Mouse (Mus musculus) stomach, postnatal 0 days (tissue): ENCODE measurements around the gene Mast4. TPM values are rescaled to one million over a fixed set of nuclear protein-coding genes. Genes with fewer than 3 reads are reported as not detected.

Experiments used
- ATAC-seq: fragments of 200-750 bp; cut with Nextera tagmentation; 2 replicates; pipeline ENCODE4 v1.8.0; 2017; ENCODE audit not compliant: low FRiP score, low TSS enrichment
- DNase-seq: peaks from one replicate; pipeline ENCODE4 v3.0.0-alpha.2; 2016; ENCODE audit warnings: low spot score
- H3K27ac ChIP-seq: fragments of 300-500 bp; sonication (generic); replicated peaks from 2 replicates; pipeline ENCODE4 v1.5.1; 2014; ENCODE audit warnings: mild to moderate bottlenecking, control low read depth
- H3K27me3 ChIP-seq: fragments of 300-500 bp; sonication (generic); 2 replicates; pipeline ENCODE4 v1.6.1; 2014; ENCODE audit warnings: low read length; ENCODE audit not compliant: control insufficient read depth, insufficient read depth
- H3K36me3 ChIP-seq: fragments of 300-500 bp; sonication (generic); 2 replicates; pipeline ENCODE4 v1.6.1; 2014; ENCODE audit warnings: low read length, mixed read lengths; ENCODE audit not compliant: control insufficient read depth, insufficient read depth
- H3K4me1 ChIP-seq: fragments of 300-500 bp; sonication (generic); replicated peaks from 2 replicates; pipeline ENCODE4 v1.6.1; 2014; ENCODE audit warnings: antibody characterized with exemption; ENCODE audit not compliant: control insufficient read depth, insufficient read depth
- H3K4me2 ChIP-seq: fragments of 300-500 bp; sonication (generic); replicated peaks from 2 replicates; pipeline ENCODE4 v1.6.1; 2014; ENCODE audit warnings: low read depth, mild to moderate bottlenecking, control low read depth, moderate library complexity
- H3K4me3 ChIP-seq: fragments of 300-500 bp; sonication (generic); 2 replicates; pipeline ENCODE4 v1.5.1; 2014; ENCODE audit warnings: low read depth, low read length, control low read depth
- H3K9ac ChIP-seq: fragments of 300-500 bp; sonication (generic); 2 replicates; pipeline ENCODE4 v1.6.1; 2014; ENCODE audit warnings: mild to moderate bottlenecking, low read length, control low read depth, mixed read lengths
- H3K9me3 ChIP-seq: fragments of 300-500 bp; sonication (generic); 2 replicates; pipeline ENCODE4 v1.6.1; 2016; ENCODE audit warnings: low read length; ENCODE audit not compliant: control insufficient read depth
- CTCF ChIP-seq: IDR thresholded peaks from 2 replicates; pipeline ENCODE4 v1.5.1; 2016; ENCODE audit warnings: antibody characterized with exemption, low read depth, mild to moderate bottlenecking, moderate library complexity
- EP300 ChIP-seq: optimal IDR thresholded peaks from 2 replicates; pipeline ENCODE3; 2016; ENCODE audit warnings: antibody characterized with exemption
- WGBS: fragments of 180-500 bp; shearing (Covaris S2); extraction: QIAGEN DNeasy Blood & Tissue Kit; methylation state at CpG from one replicate; pipeline ENCODE4 v1.1.7; 2014; 5-methylcytosine and 5-hydroxymethylcytosine counted together
- polyA plus RNA-seq: library from polyadenylated mRNA; unstranded; fragments of >200 nt; fragmentation: Nextera tagmentation; extraction: Ambion mirVana; gene quantifications from 2 replicates; pipeline ENCODE4 v1.2.1, GENCODE M21; 2015

The Mast4 gene
- polyA plus RNA-seq, 1 experiment from 2014 or later: 18.2 TPM

DNA sequence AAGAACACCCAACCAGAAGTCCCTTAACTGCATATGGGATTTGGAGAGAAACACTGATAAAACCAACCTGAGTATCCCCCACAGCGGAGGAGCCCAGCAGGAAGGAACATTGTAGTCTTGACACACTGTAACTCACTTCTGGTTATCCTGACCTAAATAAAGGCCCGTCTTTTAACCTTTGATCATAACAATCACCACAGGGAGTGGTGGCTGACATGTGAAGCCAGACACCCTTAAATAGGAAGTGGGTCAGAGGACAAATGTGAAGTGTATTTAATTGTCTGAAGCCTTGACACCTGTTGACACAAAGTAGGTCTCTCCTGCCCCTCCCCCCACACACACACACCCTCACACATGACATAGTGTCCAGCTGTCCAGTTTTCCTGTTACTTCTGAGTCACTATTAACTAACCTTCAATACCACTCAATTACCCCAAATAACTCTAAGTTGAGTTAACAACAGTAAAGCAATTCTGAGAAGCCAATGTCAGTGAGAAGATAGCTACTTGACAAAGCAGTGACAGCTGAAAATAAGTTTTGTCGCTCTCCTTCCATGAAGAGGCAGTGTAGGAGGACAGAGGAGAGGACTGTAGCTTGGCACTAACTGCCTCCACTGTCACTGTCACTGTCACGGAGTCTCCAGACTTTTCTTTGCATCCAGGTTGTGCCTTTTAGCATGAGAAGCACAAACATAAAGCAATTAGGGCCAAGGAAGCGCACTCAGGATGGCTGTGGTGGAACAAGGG lies 87.2 kb downstream of the Mast4 start:
- Histone ChIP-seq H3K4me2 (no peak overlapping the region), H3K4me3 (no peak overlapping the region), H3K36me3 (no peaks in the 10 kb centered on the region), H3K9me3 (no peaks in the 10 kb centered on the region), H3K27ac (no peak overlapping the region), H3K9ac (no peak overlapping the region), H3K4me1 (no peaks in the 10 kb centered on the region), H3K27me3 (no peaks in the 10 kb centered on the region)
- ATAC-seq (peak; percentile 60; the same call in 1 of the 2 replicates), DNase-seq (no peak)
- TF ChIP-seq CTCF (no peak), EP300 (no peak)
- WGBS: 77% methylated on average over 5 of the region's 5 CpGs

DNA sequence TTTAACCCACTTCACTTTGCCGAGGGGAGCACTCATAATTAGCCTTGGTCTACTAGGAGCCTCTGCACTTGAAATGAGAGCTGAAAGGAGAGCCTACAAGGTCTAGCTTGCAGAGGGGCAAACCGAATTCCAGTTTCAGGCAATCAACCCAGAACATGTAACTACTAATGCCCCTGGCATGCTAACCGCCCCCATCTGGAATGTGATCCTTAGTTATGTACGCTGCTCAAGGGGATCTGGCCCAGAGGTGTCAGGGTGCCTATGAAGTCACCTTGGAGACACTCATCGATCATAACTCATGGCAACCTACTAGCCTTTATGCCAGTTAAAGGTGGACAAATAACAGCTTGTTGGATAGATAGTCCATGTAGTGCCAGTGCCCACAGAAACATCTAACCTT lies 88.9 kb downstream of the Mast4 start:
- H3K36me3 ChIP-seq: no peaks in the 10 kb centered on the region
- H3K27ac ChIP-seq: no peak overlapping the region
- H3K27me3 ChIP-seq: no peaks in the 10 kb centered on the region
- 92% methylated on average over 5 of the region's 5 CpGs for WGBS
- H3K4me3 ChIP-seq: no peak overlapping the region
- no peak overlapping the region for H3K4me2 ChIP-seq
- no peaks in the 10 kb centered on the region for H3K9me3 ChIP-seq
- no peaks in the 10 kb centered on the region for H3K4me1 ChIP-seq
- H3K9ac ChIP-seq: no peak overlapping the region
- TF ChIP-seq CTCF (no peak), EP300 (no peak)
- no peak for ATAC-seq
- DNase-seq: no peak

DNA sequence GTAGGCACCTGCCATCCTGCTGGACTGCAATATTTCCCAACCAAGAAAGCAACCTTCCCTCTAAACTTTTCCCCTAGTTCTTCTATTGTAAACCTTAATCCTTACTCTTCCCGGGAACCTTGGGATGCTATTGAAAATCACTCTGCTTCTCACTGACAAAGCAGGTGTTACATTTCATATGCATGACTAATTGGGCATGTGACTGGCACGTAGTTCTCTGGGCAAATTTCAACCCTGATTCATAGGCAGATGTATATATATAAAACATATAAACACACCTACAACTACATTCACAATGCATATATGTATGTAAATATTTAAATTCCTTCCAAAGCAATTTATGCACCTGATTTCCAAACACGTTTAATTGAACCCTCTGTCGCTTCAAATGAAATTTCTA lies 90.2 kb downstream of the Mast4 start:
- no peak overlapping the region for H3K9ac ChIP-seq
- no peak for ATAC-seq
- TF ChIP-seq CTCF (no peak), EP300 (no peak)
- DNase-seq: no peak
- H3K4me1 ChIP-seq: no peaks in the 10 kb centered on the region
- no peaks in the 10 kb centered on the region for H3K9me3 ChIP-seq
- H3K4me2 ChIP-seq: no peak overlapping the region
- whole genome bisulfite sequencing: 47% methylated on average over 4 of the region's 4 CpGs
- no peak overlapping the region for H3K27ac ChIP-seq
- H3K4me3 ChIP-seq: no peak overlapping the region
- H3K36me3 ChIP-seq: no peaks in the 10 kb centered on the region
- H3K27me3 ChIP-seq: no peaks in the 10 kb centered on the region

DNA sequence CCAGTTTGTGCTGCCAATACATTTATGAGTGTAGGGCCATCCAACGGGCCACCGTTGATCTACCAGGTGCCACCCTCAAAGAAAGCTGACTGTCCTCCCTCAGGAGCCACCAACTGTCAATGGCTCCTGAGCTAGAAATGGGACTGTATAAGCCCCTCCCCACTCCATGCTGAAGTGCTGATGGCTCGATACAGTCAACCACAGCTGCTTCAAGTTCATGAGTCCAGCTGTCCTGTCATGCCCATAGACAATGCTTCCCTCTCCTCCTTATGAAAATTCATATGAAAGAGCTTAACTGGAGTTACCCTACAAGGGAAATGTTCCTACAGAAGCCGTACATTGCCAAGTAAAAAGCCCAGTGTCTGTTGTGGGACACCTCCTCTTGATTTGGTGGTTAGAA lies 93.2 kb downstream of the Mast4 start:
- no peaks in the 10 kb centered on the region for H3K4me1 ChIP-seq
- H3K36me3 ChIP-seq: no peaks in the 10 kb centered on the region
- DNase-seq (no peak), ATAC-seq (no peak)
- no peaks in the 10 kb centered on the region for H3K27me3 ChIP-seq
- TF ChIP-seq CTCF (no peak), EP300 (no peak)
- no peak overlapping the region for H3K4me2 ChIP-seq
- H3K9ac ChIP-seq: no peak overlapping the region
- 89% methylated on average over 4 of the region's 4 CpGs for WGBS
- H3K27ac ChIP-seq: no peak overlapping the region
- no peak overlapping the region for H3K4me3 ChIP-seq
- H3K9me3 ChIP-seq: no peaks in the 10 kb centered on the region

DNA sequence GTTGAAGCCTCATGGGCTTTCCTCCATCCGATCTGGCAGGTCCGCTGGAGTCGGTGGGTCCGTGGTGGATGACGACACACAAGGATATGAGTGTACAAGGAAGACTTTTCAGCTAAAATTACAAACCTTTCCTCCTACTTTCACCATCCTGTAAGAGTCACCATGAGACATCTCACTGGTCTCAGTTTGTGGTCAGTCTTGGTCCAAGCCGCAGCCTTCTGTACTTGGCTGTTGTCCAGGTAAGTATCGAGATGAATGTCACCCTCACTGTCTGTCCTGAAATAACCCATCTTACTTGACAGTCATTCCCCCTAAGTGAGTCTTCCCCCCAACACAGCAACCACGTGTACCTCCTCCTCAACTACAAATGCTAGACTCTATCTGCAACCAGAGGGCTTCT lies 94.6 kb downstream of the Mast4 start:
- H3K36me3 ChIP-seq: no peaks in the 10 kb centered on the region
- 90% methylated on average over 8 of the region's 8 CpGs for WGBS
- H3K27ac ChIP-seq: no peak overlapping the region
- no peaks in the 10 kb centered on the region for H3K27me3 ChIP-seq
- TF ChIP-seq EP300 (no peak), CTCF (no peak)
- H3K4me1 ChIP-seq: no peaks in the 10 kb centered on the region
- H3K9me3 ChIP-seq: no peaks in the 10 kb centered on the region
- no peak overlapping the region for H3K9ac ChIP-seq
- no peak overlapping the region for H3K4me2 ChIP-seq
- no peak for DNase-seq
- ATAC-seq: no peak
- H3K4me3 ChIP-seq: no peak overlapping the region

DNA sequence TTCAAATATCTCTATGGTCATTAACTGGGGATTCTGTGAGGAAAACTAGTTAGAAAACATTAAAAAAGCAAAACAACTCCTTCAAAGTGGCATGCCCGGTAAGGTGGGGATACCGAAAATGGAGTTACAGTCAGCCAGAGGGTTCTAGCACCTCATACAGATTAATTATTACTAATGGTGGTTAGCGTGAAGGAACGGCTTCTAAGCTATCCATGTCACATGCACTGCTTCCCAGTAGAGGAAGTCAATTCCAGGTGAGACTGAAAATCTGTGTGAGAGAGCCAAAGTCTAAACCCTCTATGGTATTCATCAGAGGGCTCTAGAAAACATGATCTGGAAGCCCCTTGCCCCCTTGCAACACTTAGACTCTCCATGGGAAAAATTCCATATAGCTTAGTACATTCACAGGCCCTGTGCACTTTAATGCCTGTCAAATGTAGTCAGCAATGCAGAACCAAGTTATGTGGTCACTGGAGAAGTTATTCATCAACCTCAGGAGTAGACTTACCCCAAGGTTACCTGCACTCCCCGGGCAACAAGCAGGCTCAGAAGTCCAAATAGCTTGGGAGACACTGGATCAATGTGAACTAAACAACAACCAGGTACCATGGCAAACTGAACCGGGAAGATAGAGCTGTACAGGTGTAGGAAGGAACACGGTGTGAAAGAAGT lies 96.1 kb downstream of the Mast4 start:
- Histone ChIP-seq H3K27me3 (no peaks in the 10 kb centered on the region), H3K9ac (no peak overlapping the region), H3K4me1 (no peaks in the 10 kb centered on the region), H3K36me3 (no peaks in the 10 kb centered on the region), H3K4me2 (no peak overlapping the region), H3K27ac (no peak overlapping the region), H3K9me3 (no peaks in the 10 kb centered on the region), H3K4me3 (no peak overlapping the region)
- ATAC-seq: no peak
- DNase-seq: no peak
- TF ChIP-seq EP300 (no peak), CTCF (no peak)
- WGBS: 83% methylated on average over 7 of the region's 7 CpGs
